Comparison of ENCODE assay signal across 16 mouse cellular contexts in genomic region chr12:15858005-15858404, GRCm38 (mm10).
"Had no signal": no experiment of that assay in that cellular context is flagged by ENCODE, and none has a peak within 500 bp of the region (broad histone marks: within the 10 kb centered on the region; RNA-seq: fewer than 3 reads in every experiment).

No protein-coding gene starts in this region.

- DNase-seq: liver, embryonic 13.5 days; liver, postnatal 0 days; right cerebral cortex, postnatal 14 days; thymus, adult 2 months; thymus, postnatal 25 days; thymus, postnatal 4 days had no signal

- H3K4me3 ChIP-seq: liver, embryonic 13.5 days; liver, embryonic 15.5 days; megakaryocyte, embryonic 14.5 days; midbrain, embryonic 13.5 days; midbrain, embryonic 15.5 days; neural tube, embryonic 12.5 days; stomach, embryonic 15.5 days had no signal

- H3K4me2 ChIP-seq: liver, embryonic 11.5 days; liver, embryonic 13.5 days; liver, embryonic 15.5 days; midbrain, embryonic 11.5 days; midbrain, embryonic 13.5 days; midbrain, embryonic 15.5 days; neural tube, embryonic 12.5 days; stomach, embryonic 15.5 days had no signal

- H3K36me3 ChIP-seq: liver, embryonic 13.5 days; liver, embryonic 15.5 days; midbrain, embryonic 13.5 days; midbrain, embryonic 15.5 days; neural tube, embryonic 12.5 days; stomach, embryonic 15.5 days had no signal

- ATAC-seq: liver, postnatal 0 days; midbrain, embryonic 13.5 days; midbrain, embryonic 15.5 days had no signal

- H3K9ac ChIP-seq: liver, embryonic 13.5 days; liver, embryonic 15.5 days; liver, postnatal 0 days; midbrain, embryonic 13.5 days; midbrain, embryonic 15.5 days; neural tube, embryonic 12.5 days; stomach, embryonic 15.5 days had no signal

- H3K9me3 ChIP-seq: liver, embryonic 13.5 days; liver, embryonic 15.5 days; midbrain, embryonic 13.5 days; midbrain, embryonic 15.5 days; neural tube, embryonic 12.5 days; stomach, embryonic 15.5 days had no signal

- H3K4me1 ChIP-seq: liver, embryonic 13.5 days; liver, embryonic 15.5 days; megakaryocyte, embryonic 14.5 days; midbrain, embryonic 15.5 days; neural tube, embryonic 12.5 days; stomach, embryonic 15.5 days had no signal

- H3K27ac ChIP-seq: liver, embryonic 13.5 days; liver, embryonic 15.5 days; macrophage; midbrain, embryonic 13.5 days; midbrain, embryonic 15.5 days; neural tube, embryonic 12.5 days; stomach, embryonic 15.5 days; stomach, postnatal 0 days had no signal

- H3K27me3 ChIP-seq: liver, embryonic 13.5 days; liver, embryonic 15.5 days; midbrain, embryonic 13.5 days; midbrain, embryonic 15.5 days; neural tube, embryonic 12.5 days had no signal
